Mouse (Mus musculus) kidney, adult 9 months (tissue): ENCODE measurements around the gene Gm8271.
"Not testable (repeated sequence)": the region's sequence is repeated elsewhere in the genome, so short reads cannot be mapped to it uniquely, and the experiment has no call there.

Experiments used
- DNase-seq: peaks from one replicate; pipeline ENCODE4 v3.0.0; 2022

Gene Gm8271

DNA sequence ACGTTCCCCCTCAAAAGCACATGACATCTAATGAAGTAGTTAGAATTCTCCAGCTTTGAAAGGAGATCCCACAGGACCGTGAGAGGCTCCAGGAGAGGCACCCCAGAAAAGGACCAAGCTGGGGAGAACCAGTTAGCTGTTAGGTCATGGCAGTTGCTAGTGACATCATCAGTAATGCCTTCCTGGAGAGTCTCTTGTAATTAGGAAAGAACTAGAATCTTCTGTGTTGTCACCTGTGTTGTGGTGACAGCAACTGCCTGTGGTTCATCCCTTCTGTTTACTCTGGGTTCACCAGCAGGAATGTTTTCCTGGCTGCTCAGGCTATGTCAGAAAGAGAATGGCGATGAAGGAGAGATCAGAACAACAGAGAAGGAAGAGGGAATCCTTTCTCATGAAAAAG is at the start of gene Gm8271:
Gm8271 (plus strand) TSS at position 301 of the 400 bp plus-strand sequence.
- not testable (repeated sequence) for DNase-seq

DNA sequence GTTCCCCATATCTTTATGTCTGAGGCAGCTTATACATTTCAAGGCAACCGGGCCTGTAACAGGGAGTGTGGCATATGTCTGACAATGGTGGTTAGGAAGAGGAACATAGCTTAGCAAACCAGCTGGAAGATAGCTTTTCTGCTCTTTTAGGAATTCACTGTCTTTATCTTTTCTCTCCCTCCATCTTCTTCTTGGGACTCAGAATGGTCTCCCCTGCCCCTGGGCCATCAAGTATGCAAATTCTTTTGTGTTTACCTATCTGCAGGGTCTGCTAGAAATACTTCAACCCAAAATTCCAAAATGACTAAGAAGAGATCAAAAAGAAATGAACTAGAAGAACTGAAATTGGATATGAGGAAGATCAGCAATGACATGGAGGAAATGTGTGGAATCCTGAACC is 21.4 kb upstream of the Gm8271 start, which contains the start of gene Gm3317:
Gm3317 (plus strand) TSS at position 301 of the 400 bp plus-strand sequence.
- not testable (repeated sequence) for DNase-seq
